Mouse (Mus musculus) G1E (cell line): ENCODE results near the gene Vgf. TPM values are rescaled to one million over a fixed set of nuclear protein-coding genes. Genes with fewer than 3 reads are reported as not detected.

Experiments used
- ATAC-seq: 2 replicates; pipeline ENCODE4 v1.8.0; 2016; ENCODE audit warnings: mild to moderate bottlenecking; ENCODE audit not compliant: insufficient number of reproducible peaks, poor library complexity, low FRiP score, severe bottlenecking; ENCODE audit errors: extremely low read depth
- DNase-seq: peaks from one replicate; pipeline ENCODE4 v3.0.0; 2012; ENCODE audit warnings: low spot score
- H3K27me3 ChIP-seq: 2 replicates; pipeline ENCODE4 v1.6.1; 2012; ENCODE audit warnings: mild to moderate bottlenecking, low read length, inconsistent platforms; ENCODE audit not compliant: insufficient read depth
- H3K36me3 ChIP-seq: replicated peaks from 2 replicates; pipeline ENCODE3; 2012; ENCODE audit warnings: mild to moderate bottlenecking, inconsistent platforms
- H3K4me1 ChIP-seq: 2 replicates; pipeline ENCODE4 v1.6.1; 2012; ENCODE audit warnings: low read depth, low read length, inconsistent platforms, mixed read lengths; ENCODE audit not compliant: insufficient read depth
- H3K4me3 ChIP-seq: 2 replicates; pipeline ENCODE4 v1.5.1; 2012; ENCODE audit warnings: low read depth, mild to moderate bottlenecking, inconsistent platforms, low read length, moderate library complexity, mixed read lengths
- H3K9me3 ChIP-seq: replicated peaks from 2 replicates; pipeline ENCODE4 v1.6.1; 2012; ENCODE audit warnings: inconsistent platforms
- CTCF ChIP-seq: IDR thresholded peaks from 2 replicates; pipeline ENCODE4 v1.5.1; 2012; ENCODE audit warnings: low read depth, low read length, inconsistent platforms, mixed read lengths
- GATA1 ChIP-seq: IDR thresholded peaks from 2 replicates; pipeline ENCODE4 v1.6.1; 2012; ENCODE audit warnings: borderline replicate concordance, low read length, inconsistent platforms, mixed read lengths
- GATA2 ChIP-seq: IDR thresholded peaks from 2 replicates; pipeline ENCODE4 v1.6.1; 2012; ENCODE audit warnings: low read depth, low read length, inconsistent platforms, borderline replicate concordance
- POLR2AphosphoS5 ChIP-seq: IDR thresholded peaks from 2 replicates; pipeline ENCODE4 v1.6.1; 2012; ENCODE audit warnings: low read depth, low read length, inconsistent platforms; ENCODE audit not compliant: insufficient replicate concordance
- TAL1 ChIP-seq: conservative IDR thresholded peaks from 2 replicates; pipeline ENCODE4 v1.6.1; 2012; ENCODE audit warnings: low read depth, low read length, inconsistent platforms, mixed read lengths
- polyA plus RNA-seq: library from polyadenylated mRNA; stranded (reverse); fragments of >175 nt; gene quantifications from 2 replicates; pipeline ENCODE4 v1.2.3, GENCODE M21; 2012
- total RNA-seq, 2 experiments: library from RNA; stranded (forward) in 1 of 2; stranded (reverse) in 1 of 2; fragments of 200-1000 nt in 1 of 2; fragments of >200 nt in 1 of 2; fragmentation: Nextera tagmentation in 1 of 2; gene quantifications; 2 replicates each; pipeline ENCODE4 v1.2.3; 2014 to 2017

The Vgf gene
- total and polyA plus RNA-seq, 3 experiments = 0.11 to 0.59 TPM; not detected in 1

DNA sequence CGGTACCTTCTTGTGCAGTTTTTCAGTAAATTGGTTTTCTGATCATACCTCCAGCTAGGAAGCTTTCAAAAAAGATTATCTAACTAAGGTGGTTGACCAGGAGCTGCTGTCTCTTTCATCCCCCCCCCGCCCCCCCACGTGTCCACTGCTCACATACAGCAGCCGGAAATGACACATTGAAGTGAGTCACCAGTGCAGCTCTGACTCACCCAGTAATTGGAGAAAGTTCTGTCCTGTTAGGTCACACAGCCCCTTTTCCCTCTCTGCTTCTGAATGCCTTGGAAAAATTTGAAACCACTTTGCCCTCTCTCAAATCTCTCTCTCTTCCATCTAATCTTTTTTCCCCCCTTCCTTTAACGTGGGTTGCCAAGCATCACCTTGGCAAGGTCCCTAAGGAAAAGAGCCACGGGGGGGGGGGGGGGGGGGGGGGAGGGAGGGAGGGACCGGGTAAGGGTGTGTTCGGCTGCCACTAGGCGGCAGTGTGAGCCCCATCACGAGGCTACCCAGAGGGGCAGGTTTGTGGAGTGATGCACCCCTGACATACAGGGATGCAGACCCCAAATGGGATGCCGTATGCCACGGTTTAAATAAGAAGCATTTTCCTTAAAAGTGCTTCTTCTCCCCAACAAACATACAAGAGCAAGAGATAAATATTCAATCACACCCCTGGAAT is 35.8 kb downstream of the Vgf start:
- peaks cover 5% of the 10 kb centered on the region; the same call in 1 of the 2 replicates for H3K4me1 ChIP-seq
- H3K27me3 ChIP-seq = peaks cover 9% of the 10 kb centered on the region
- no peaks in the 10 kb centered on the region for H3K9me3 ChIP-seq
- ATAC-seq (peak; percentile 78), DNase-seq (peak; percentile 67)
- TF ChIP-seq TAL1 (no peak), GATA2 (no peak), GATA1 (no peak), CTCF (no peak), POLR2AphosphoS5 (no peak)
- no peak overlapping the region for H3K4me3 ChIP-seq
- H3K36me3 ChIP-seq = peaks cover 26% of the 10 kb centered on the region

DNA sequence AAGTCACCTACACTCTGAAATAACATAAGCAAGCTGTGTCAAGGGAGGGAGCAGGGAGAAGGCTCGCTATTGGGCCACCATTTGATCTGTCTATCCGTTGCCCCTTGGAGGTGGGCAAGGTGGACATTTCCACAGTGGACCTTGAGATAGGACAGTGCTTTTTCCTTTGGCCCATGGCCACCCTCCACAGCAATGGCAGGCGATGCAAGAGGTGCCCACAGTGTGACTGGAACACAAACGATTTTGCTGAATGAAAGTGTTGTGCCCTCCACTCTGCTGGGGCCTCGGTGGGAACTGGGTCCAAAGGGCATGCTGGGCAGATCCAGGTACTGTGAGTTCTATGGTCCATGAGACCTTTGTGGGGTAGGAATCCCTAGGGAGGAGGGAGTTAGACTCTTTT is 36.4 kb downstream of the Vgf start:
- Histone ChIP-seq H3K27me3 (peaks cover 8% of the 10 kb centered on the region), H3K9me3 (no peaks in the 10 kb centered on the region), H3K4me3 (no peak overlapping the region), H3K36me3 (peaks cover 29% of the 10 kb centered on the region), H3K4me1 (peaks cover 7% of the 10 kb centered on the region; the same call in 1 of the 2 replicates)
- ATAC-seq (no peak), DNase-seq (no peak)
- no peak for TF ChIP-seq POLR2AphosphoS5
- TF ChIP-seq GATA2 = no peak
- no peak for TF ChIP-seq CTCF
- no peak for TF ChIP-seq TAL1
- no peak for TF ChIP-seq GATA1

DNA sequence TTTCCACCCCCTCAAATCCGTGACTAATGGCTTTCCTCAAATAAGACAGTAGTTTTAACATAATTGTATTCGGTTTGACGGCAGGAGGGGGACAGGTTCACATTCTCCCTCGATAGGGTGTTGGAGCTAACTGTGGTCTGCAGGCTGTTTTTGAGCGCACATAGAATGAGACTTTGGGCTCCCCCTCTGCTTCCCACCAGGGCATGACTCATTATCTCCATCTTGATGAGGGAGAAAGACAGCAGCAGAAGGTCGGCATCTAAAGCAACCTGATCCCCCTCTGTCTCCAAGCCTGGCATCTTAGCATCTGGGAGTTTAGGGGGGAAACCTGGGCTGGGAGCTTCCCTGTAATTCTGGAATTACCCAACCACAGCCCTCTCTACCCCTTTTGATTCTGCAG is 39.3 kb downstream of the Vgf start:
- no peak for DNase-seq
- H3K27me3 ChIP-seq = peaks cover 9% of the 10 kb centered on the region; the same call in 1 of the 2 replicates

DNA sequence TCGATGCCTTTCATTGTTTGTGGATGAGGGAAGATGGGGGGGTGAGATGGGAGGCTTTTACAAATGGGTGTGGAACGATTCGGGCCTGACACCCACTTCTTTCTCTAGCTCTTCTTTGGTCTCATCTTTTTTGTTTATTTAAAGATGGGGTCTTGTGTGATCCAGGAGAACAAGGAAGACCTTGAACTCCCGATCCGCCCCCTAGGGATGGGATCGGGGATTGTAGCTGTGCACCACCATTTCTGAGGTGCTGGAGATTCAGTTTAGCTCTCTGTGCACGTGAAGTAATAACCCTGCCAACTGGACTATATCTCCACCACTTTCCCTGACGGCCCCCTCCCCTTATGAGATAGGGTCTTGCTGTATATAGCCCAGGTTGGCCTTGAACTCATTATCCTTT is 39.7 kb downstream of the Vgf start:
- Histone ChIP-seq H3K4me1 (peaks cover 24% of the 10 kb centered on the region), H3K36me3 (peaks cover 40% of the 10 kb centered on the region), H3K4me3 (no peak overlapping the region), H3K27me3 (peaks cover 12% of the 10 kb centered on the region; the same call in 1 of the 2 replicates), H3K9me3 (no peaks in the 10 kb centered on the region)
- ATAC-seq (no peak), DNase-seq (no peak)
- TF ChIP-seq POLR2AphosphoS5 = no peak
- no peak for TF ChIP-seq TAL1
- no peak for TF ChIP-seq GATA1
- no peak for TF ChIP-seq GATA2
- no peak for TF ChIP-seq CTCF

More for the DNA sequence above, 39.3 kb downstream of the Vgf start:
- H3K4me3 ChIP-seq = no peak overlapping the region
- peaks cover 40% of the 10 kb centered on the region for H3K36me3 ChIP-seq
- H3K4me1 ChIP-seq = peaks cover 22% of the 10 kb centered on the region
- H3K9me3 ChIP-seq = no peaks in the 10 kb centered on the region
- ATAC-seq = no peak
- no peak for TF ChIP-seq TAL1
- no peak for TF ChIP-seq POLR2AphosphoS5
- TF ChIP-seq GATA1 = no peak
- TF ChIP-seq CTCF = no peak
- TF ChIP-seq GATA2 = no peak

DNA sequence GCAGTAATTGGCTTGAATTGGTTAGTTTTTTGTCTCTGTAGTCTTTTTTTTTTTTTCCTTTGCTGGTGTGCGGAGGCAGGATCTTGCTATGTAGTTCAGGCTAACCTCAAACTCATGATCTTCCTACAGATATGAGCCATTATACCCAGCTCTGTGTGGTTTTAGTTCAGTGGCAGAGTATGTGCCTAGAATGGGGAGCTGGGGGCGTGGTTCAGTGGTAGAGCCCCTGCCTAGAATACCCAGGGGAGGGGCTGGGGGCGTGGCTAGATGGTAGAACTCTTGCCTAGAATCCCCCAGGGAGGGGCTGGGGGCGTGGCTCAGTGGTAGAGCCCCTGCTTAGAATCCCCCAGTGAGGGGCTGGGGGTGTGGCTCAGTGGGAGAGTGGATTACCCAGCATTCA is 42.5 kb downstream of the Vgf start:
- no peak for DNase-seq
- no peak for ATAC-seq
- TF ChIP-seq TAL1 (no peak), GATA2 (no peak), POLR2AphosphoS5 (no peak), CTCF (no peak), GATA1 (no peak)
- peaks cover 32% of the 10 kb centered on the region for H3K4me1 ChIP-seq
- H3K4me3 ChIP-seq = no peak overlapping the region
- H3K36me3 ChIP-seq = peaks cover 30% of the 10 kb centered on the region
- H3K27me3 ChIP-seq = peaks cover 13% of the 10 kb centered on the region; the same call in 1 of the 2 replicates
- no peaks in the 10 kb centered on the region for H3K9me3 ChIP-seq

DNA sequence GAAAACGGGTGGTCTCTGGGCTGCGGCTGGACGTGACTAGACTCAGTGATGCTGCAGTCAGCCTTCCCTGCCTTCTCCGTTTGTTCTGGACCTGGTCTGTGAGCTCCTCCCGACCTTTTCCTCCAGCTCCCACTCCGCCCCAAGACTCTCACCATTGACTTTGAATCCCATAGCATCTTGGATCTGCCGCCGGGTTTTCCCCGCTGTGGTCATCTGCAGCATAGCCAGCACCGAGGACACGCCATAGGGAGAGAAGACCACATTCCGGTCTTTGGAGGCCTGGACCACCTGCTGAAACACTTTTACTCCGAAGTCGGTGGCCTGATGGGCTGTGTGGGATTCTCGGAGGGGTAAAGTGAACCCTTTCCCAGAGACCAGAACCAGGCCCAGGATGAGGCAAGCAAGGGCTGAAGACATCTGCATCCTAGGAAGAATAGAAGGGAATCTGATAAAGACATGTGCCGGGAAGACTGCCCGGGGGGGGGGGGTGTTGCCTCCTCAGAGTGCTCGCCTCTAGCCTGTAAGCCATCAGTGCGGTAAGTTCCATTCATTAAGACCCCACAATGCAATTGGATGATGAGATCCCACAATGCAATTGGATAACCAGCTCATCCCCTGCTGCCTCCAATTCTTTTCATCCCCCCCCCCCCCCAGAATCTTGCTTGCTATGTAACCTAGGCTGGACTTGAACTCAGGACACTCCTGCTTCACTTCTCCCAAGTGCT is 44.9 kb downstream of the Vgf start:
- H3K27me3 ChIP-seq = peaks cover 10% of the 10 kb centered on the region; the same call in 1 of the 2 replicates
- no peak for TF ChIP-seq GATA2
- no peak for TF ChIP-seq POLR2AphosphoS5
- no peak for TF ChIP-seq GATA1
- no peaks in the 10 kb centered on the region for H3K9me3 ChIP-seq
- DNase-seq = no peak
- H3K4me3 ChIP-seq = no peak overlapping the region
- peaks cover 47% of the 10 kb centered on the region for H3K4me1 ChIP-seq
- peaks cover 22% of the 10 kb centered on the region for H3K36me3 ChIP-seq
- ATAC-seq = no peak
